Mouse (Mus musculus): ENCODE measurements at regions not wholly inside any gene's neighbourhood (a gene's known extent, or its start where the extent isn't known, plus 50 kb on each side); places are given as distances from the start of the nearest gene placed in this dataset.
A peak's percentile ranks its signal among the peaks of the same experiment; 100 is the strongest.
"Not testable (repeated sequence)": the region's sequence is repeated elsewhere in the genome, so short reads cannot be mapped to it uniquely, and the experiment has no call there.

GRCm38 (mm10) chr3:49638601-49639000 lies 118.5 kb downstream of the Pcdh18 start:
- Histone ChIP-seq H3K9me3 (no peaks in the 10 kb centered on the region), H3K9ac (no peak overlapping the region), H3K36me3 (no peaks in the 10 kb centered on the region), H3K27ac (no peak overlapping the region), H3K4me2 (replicated peaks) (no peak overlapping the region), H3K4me3 (no peak overlapping the region), H3K4me1 (no peaks in the 10 kb centered on the region), H3K27me3 (replicated peaks) (no peaks in the 10 kb centered on the region)
- WGBS: 89% methylated on average over 2 of the region's 2 CpGs
- no peak for ATAC-seq (ENCODE audit: low FRiP score, low read depth)

- H3K9me3 ChIP-seq: no peaks in the 10 kb centered on the region
- H3K9ac ChIP-seq: no peak overlapping the region
- H3K27ac ChIP-seq: no peak overlapping the region
- H3K36me3 ChIP-seq: no peaks in the 10 kb centered on the region
- no peak overlapping the region for H3K4me2 ChIP-seq (replicated peaks)
- H3K27me3 ChIP-seq (replicated peaks): no peaks in the 10 kb centered on the region
- no peak overlapping the region for H3K4me3 ChIP-seq
- 65% methylated on average over 2 of the region's 2 CpGs for WGBS
- H3K4me1 ChIP-seq: no peaks in the 10 kb centered on the region
- ATAC-seq (ENCODE audit: low FRiP score, low read depth): no peak
These were observed 120.4 kb downstream of the Pcdh18 start for GRCm38 (mm10) chr3:49636676-49637075.

GRCm38 (mm10) chr3:49592706-49593451 lies 164.2 kb downstream of the Pcdh18 start:
- peak overlapping the region; percentile 15 for H3K4me2 ChIP-seq (replicated peaks)
- no peaks in the 10 kb centered on the region for H3K36me3 ChIP-seq
- H3K9ac ChIP-seq: no peak overlapping the region
- 11% methylated on average over 9 of the region's 9 CpGs for WGBS
- peak; percentile 94 for ATAC-seq (ENCODE audit: low FRiP score, low read depth)
- H3K4me3 ChIP-seq: no peak overlapping the region
- no peaks in the 10 kb centered on the region for H3K9me3 ChIP-seq
- H3K4me1 ChIP-seq: no peaks in the 10 kb centered on the region; the same call in 1 of the 2 replicates
- no peaks in the 10 kb centered on the region for H3K27me3 ChIP-seq (replicated peaks)
- no peak overlapping the region for H3K27ac ChIP-seq

- no peaks in the 10 kb centered on the region; the same call in 1 of the 2 replicates for H3K4me1 ChIP-seq
- H3K4me2 ChIP-seq (replicated peaks): no peak overlapping the region
- no peak overlapping the region for H3K4me3 ChIP-seq
- H3K27ac ChIP-seq: no peak overlapping the region
- no peaks in the 10 kb centered on the region for H3K27me3 ChIP-seq (replicated peaks)
- no peak for ATAC-seq (ENCODE audit: low FRiP score, low read depth)
- H3K36me3 ChIP-seq: no peaks in the 10 kb centered on the region
- no peak overlapping the region for H3K9ac ChIP-seq
- H3K9me3 ChIP-seq: no peaks in the 10 kb centered on the region
- 35% methylated on average over 2 of the region's 2 CpGs for WGBS
These were observed 166.9 kb downstream of the Pcdh18 start for GRCm38 (mm10) chr3:49590234-49590633.

GRCm38 (mm10) chr3:49586531-49587168 lies 170.5 kb downstream of the Pcdh18 start:
- H3K27ac ChIP-seq: no peak overlapping the region
- 50% methylated on average over 6 of the region's 6 CpGs for WGBS
- H3K4me3 ChIP-seq: no peak overlapping the region
- H3K4me1 ChIP-seq: no peaks in the 10 kb centered on the region
- no peaks in the 10 kb centered on the region for H3K9me3 ChIP-seq
- no peaks in the 10 kb centered on the region for H3K36me3 ChIP-seq
- no peaks in the 10 kb centered on the region for H3K27me3 ChIP-seq (replicated peaks)
- H3K9ac ChIP-seq: no peak overlapping the region
- ATAC-seq (ENCODE audit: low FRiP score, low read depth): no peak
- H3K4me2 ChIP-seq (replicated peaks): no peak overlapping the region

- H3K4me2 ChIP-seq (replicated peaks); H3K4me3 ChIP-seq; ATAC-seq (ENCODE audit: low FRiP score, low read depth); H3K4me1 ChIP-seq; H3K9ac ChIP-seq; H3K27ac ChIP-seq; H3K36me3 ChIP-seq; H3K27me3 ChIP-seq (replicated peaks); H3K9me3 ChIP-seq: not testable (repeated sequence)
These were observed 171.2 kb downstream of the Pcdh18 start for GRCm38 (mm10) chr3:49585962-49586361.

GRCm38 (mm10) chr3:49566769-49567729 lies 190.1 kb downstream of the Pcdh18 start:
- Histone ChIP-seq H3K4me2 (replicated peaks) (no peak overlapping the region), H3K4me3 (no peak overlapping the region), H3K9me3 (no peaks in the 10 kb centered on the region), H3K9ac (no peak overlapping the region), H3K36me3 (no peaks in the 10 kb centered on the region), H3K4me1 (no peaks in the 10 kb centered on the region), H3K27ac (no peak overlapping the region), H3K27me3 (replicated peaks) (no peaks in the 10 kb centered on the region)
- ATAC-seq (ENCODE audit: low FRiP score, low read depth): no peak
- 81% methylated on average over 8 of the region's 8 CpGs for WGBS

GRCm38 (mm10) chr3:49527642-49528041 lies 229.5 kb downstream of the Pcdh18 start:
- no peaks in the 10 kb centered on the region for H3K36me3 ChIP-seq
- no peak overlapping the region for H3K27ac ChIP-seq
- no peak overlapping the region for H3K4me2 ChIP-seq (replicated peaks)
- H3K9me3 ChIP-seq: no peaks in the 10 kb centered on the region
- no peaks in the 10 kb centered on the region for H3K27me3 ChIP-seq (replicated peaks)
- no peak overlapping the region for H3K4me3 ChIP-seq
- H3K9ac ChIP-seq: no peak overlapping the region
- H3K4me1 ChIP-seq: no peaks in the 10 kb centered on the region
- no peak for ATAC-seq (ENCODE audit: low FRiP score, low read depth)

- no peak overlapping the region for H3K4me3 ChIP-seq
- H3K9me3 ChIP-seq: no peaks in the 10 kb centered on the region
- H3K4me2 ChIP-seq (replicated peaks): no peak overlapping the region
- 82% methylated on average over 2 of the region's 2 CpGs for WGBS
- no peaks in the 10 kb centered on the region for H3K36me3 ChIP-seq
- no peak for ATAC-seq (ENCODE audit: low FRiP score, low read depth)
- no peak overlapping the region for H3K27ac ChIP-seq
- H3K27me3 ChIP-seq (replicated peaks): no peaks in the 10 kb centered on the region
- no peak overlapping the region for H3K9ac ChIP-seq
- H3K4me1 ChIP-seq: no peaks in the 10 kb centered on the region
These were observed 237.0 kb downstream of the Pcdh18 start for GRCm38 (mm10) chr3:49520088-49520487.

- Histone ChIP-seq H3K36me3 (no peaks in the 10 kb centered on the region), H3K9me3 (no peaks in the 10 kb centered on the region), H3K27ac (no peak overlapping the region), H3K9ac (no peak overlapping the region), H3K4me3 (no peak overlapping the region), H3K27me3 (replicated peaks) (no peaks in the 10 kb centered on the region), H3K4me1 (no peaks in the 10 kb centered on the region), H3K4me2 (replicated peaks) (no peak overlapping the region)
- no peak for ATAC-seq (ENCODE audit: low FRiP score, low read depth)
- WGBS: 78% methylated on average over 6 of the region's 6 CpGs
These were observed 252.5 kb downstream of the Pcdh18 start for GRCm38 (mm10) chr3:49504581-49504980.

GRCm38 (mm10) chr3:49502351-49502750 lies 254.8 kb downstream of the Pcdh18 start:
- no peaks in the 10 kb centered on the region for H3K27me3 ChIP-seq (replicated peaks)
- H3K4me3 ChIP-seq: no peak overlapping the region
- no peak for ATAC-seq (ENCODE audit: low FRiP score, low read depth)
- no peaks in the 10 kb centered on the region for H3K9me3 ChIP-seq
- no peaks in the 10 kb centered on the region for H3K4me1 ChIP-seq
- no peak overlapping the region for H3K4me2 ChIP-seq (replicated peaks)
- H3K27ac ChIP-seq: no peak overlapping the region
- H3K9ac ChIP-seq: no peak overlapping the region
- no peaks in the 10 kb centered on the region for H3K36me3 ChIP-seq
- 73% methylated on average over 4 of the region's 4 CpGs for WGBS

GRCm38 (mm10) chr3:49485105-49485504 lies 272.0 kb downstream of the Pcdh18 start:
- no peaks in the 10 kb centered on the region for H3K27me3 ChIP-seq (replicated peaks)
- ATAC-seq (ENCODE audit: low FRiP score, low read depth): no peak
- H3K4me2 ChIP-seq (replicated peaks): no peak overlapping the region
- WGBS: 82% methylated on average over 8 of the region's 8 CpGs
- no peak overlapping the region for H3K4me3 ChIP-seq
- H3K27ac ChIP-seq: no peak overlapping the region
- H3K9ac ChIP-seq: no peak overlapping the region
- H3K4me1 ChIP-seq: no peaks in the 10 kb centered on the region
- no peaks in the 10 kb centered on the region for H3K36me3 ChIP-seq
- H3K9me3 ChIP-seq: no peaks in the 10 kb centered on the region
